Mouse (Mus musculus) G1E (cell line): Measurements from ENCODE around the gene Dync1i1.

Source experiments
- CTCF ChIP-seq: IDR thresholded peaks from 2 replicates; pipeline ENCODE4 v1.5.1; 2012; ENCODE audit warnings: low read depth, low read length, inconsistent platforms, mixed read lengths
- GATA1 ChIP-seq: IDR thresholded peaks from 2 replicates; pipeline ENCODE4 v1.6.1; 2012; ENCODE audit warnings: borderline replicate concordance, low read length, inconsistent platforms, mixed read lengths
- POLR2AphosphoS5 ChIP-seq: IDR thresholded peaks from 2 replicates; pipeline ENCODE4 v1.6.1; 2012; ENCODE audit warnings: low read depth, low read length, inconsistent platforms; ENCODE audit not compliant: insufficient replicate concordance

GRCm38 (mm10) chr6:5915028-5915427 lies 189.6 kb downstream of the Dync1i1 start:
- no peak for TF ChIP-seq POLR2AphosphoS5
- no peak for TF ChIP-seq CTCF
- TF ChIP-seq GATA1: no peak
